Mouse (Mus musculus) lung, adult 2 months (tissue): ENCODE results near the gene Iglon5.

Experiments
- CTCF ChIP-seq: fragments of 200-500 bp; IDR thresholded peaks from 2 replicates; pipeline ENCODE4 v1.5.1; 2011; ENCODE audit warnings: mild to moderate bottlenecking, low read length, control low read depth; ENCODE audit not compliant: insufficient read depth
- POLR2A ChIP-seq: fragments of 200-500 bp; IDR thresholded peaks from 2 replicates; pipeline ENCODE4 v1.6.1; 2011; ENCODE audit warnings: low read depth, mild to moderate bottlenecking, control low read depth, low read length, borderline replicate concordance; ENCODE audit errors: extremely low read depth

DNA sequence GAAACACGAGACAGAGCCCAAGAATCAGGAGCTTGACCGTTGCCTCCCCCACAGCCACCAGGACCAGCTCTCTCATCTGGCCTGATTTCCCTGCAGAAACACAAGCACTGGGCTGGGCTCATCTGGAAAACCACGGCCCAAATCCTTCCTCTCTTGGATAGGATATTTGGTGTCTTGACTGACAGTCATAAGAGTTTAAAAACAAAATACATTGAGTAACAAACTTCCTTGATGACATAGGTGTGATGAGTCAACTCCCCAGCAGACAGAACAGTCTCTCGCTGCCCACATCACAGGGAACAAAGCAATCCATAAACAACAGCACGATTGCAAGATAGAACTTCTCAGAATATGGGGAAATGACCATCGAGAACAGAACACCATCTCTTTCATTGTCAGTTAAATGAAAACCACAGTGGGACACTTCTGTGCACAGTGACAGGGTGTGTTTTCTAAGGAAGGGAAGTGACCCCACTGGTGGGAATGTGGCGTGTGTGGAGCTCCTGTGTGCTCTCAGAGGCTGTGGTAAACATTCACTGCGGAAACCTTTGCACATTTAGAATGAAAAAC lies 40.4 kb upstream of the Iglon5 start:
- TF ChIP-seq CTCF (no peak), POLR2A (no peak)
